Mouse (Mus musculus) gastrocnemius, postnatal 4 days (tissue): ENCODE results near the gene Ate1. TPM values are rescaled to one million over a fixed set of nuclear protein-coding genes. Genes with fewer than 3 reads are reported as not detected.
"Not testable (repeated sequence)": the region's sequence is repeated elsewhere in the genome, so short reads cannot be mapped to it uniquely, and the experiment has no call there.

Source experiments
- DNase-seq, 2 experiments: peaks; one replicate each; pipeline ENCODE4 v3.0.0; 2021 to 2022; ENCODE audit warnings: low spot score in 2 of 2, mixed read lengths in 2 of 2
- total RNA-seq, 2 experiments: library from RNA; stranded (reverse); gene quantifications; 2 replicates each; pipeline ENCODE4 v1.2.3; 2021

Ate1 gene
- total RNA-seq, 2 experiments from 2014 or later = 32.0 to 35.1 TPM

DNA sequence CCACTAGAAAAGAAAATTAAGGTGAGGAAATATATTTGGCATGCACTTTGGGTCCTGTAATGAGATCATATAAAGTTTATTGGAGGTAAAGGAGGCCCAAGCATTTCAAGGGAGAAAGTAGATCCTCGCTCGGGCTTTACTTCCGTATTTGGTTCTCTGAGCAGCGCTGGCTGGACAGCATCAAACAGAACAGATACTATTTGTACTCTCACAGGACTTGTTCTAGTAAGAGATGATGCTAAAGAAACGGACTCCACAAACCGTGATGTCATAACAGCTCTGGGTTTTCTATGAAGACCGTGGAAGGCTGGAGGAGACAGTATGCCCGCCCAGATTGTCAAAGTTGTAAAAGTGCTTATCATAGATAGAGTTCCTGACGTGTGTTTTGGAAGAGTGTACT, 7.1 kb upstream of the Ate1 start:
- no peak for DNase-seq

DNA sequence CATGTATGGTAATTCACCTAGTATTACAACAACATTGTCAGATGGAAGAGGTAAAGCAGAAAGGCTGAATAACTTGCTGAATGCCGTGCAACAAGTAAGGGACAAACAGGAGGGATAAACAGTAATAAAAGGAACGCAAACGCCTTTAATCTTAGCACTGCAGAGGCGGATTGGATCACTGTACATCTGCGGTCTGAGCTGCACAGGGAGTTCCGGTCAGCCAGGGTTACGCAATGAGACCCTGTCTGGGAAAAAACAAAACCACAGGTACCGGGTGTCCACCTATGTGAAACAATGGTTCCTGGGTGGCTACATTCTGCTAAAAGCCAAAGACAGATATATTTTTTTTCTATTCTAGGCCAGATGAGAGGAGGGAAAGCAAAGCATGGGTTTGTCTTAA, 3.3 kb upstream of the Ate1 start:
- no peak for DNase-seq

DNA sequence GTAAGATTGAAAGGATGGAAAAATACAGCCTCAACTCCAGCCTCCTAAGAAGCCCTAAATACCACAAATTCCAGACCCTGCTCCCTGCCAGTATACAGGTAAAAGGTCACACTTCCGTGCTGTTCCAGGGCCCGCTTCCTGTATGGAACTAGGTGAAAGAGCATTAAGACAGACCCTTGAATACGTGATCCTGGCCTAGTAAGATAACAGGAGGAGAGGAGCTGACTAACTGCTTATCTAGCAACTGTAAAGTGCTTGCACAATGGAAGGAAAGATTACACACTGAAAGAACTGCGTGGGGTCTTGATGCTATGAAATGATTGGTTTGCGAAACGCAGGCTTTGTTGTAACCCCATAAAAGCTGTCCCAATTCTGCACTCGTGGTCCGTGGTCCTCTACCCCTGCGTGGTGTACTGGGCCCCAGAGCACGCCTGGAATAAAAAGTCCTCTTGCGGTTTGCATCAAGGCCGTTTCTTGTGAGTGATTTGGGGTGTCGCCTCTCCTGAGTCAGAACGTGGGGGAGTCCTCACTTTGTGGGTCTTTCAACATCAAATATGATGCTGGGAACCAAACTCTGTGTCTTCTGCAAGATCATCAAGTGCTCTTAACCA, 748 bp upstream of the Ate1 start:
- no peak for DNase-seq

DNA sequence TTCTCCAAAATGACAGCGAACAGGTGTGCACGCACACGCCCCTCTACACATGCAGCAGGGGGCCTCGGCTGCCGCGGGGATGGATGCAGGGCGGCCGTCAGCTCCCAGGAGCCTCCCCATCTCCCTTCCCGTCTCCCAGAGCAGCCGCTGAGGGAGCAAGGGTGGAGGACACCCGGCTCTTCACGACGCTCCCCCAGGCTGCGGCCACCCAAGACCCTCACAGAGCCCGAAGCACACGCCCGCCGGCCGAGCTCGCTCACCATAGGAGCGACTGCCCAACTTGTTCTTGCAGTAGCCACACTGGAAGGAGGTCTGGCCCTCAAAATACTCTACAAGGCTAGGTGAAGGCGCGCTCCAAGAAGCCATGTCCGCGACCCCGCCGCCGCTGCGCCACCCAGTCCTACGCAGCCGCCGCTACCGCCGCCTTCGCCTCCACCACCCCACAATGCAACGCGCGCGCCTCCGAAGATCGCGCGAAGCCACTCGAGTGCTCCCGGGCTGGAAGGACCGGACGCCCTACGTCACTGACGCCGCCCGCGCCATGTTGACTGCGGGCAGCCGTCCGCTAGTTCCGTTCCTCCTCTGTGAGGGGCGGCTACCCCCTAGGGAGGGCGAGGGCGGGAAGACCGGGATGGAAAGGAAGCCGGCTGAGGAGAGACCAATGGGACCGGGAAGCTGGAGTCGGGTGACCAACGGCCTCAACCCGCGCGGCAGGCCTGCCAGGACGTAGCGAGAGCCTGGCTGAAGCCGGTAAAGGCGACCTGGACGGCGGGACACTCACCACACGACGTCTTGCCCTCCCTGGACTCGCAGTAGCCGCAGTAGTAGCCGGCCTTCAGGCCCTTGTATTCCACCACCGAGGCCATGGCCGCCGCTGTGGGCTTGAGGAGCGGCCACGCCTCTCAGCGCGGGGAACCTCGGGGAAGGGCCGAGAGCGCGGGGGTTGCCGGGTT, 797 bp downstream of the Ate1 start:
- peak; percentile 99 to 100 for DNase-seq

DNA sequence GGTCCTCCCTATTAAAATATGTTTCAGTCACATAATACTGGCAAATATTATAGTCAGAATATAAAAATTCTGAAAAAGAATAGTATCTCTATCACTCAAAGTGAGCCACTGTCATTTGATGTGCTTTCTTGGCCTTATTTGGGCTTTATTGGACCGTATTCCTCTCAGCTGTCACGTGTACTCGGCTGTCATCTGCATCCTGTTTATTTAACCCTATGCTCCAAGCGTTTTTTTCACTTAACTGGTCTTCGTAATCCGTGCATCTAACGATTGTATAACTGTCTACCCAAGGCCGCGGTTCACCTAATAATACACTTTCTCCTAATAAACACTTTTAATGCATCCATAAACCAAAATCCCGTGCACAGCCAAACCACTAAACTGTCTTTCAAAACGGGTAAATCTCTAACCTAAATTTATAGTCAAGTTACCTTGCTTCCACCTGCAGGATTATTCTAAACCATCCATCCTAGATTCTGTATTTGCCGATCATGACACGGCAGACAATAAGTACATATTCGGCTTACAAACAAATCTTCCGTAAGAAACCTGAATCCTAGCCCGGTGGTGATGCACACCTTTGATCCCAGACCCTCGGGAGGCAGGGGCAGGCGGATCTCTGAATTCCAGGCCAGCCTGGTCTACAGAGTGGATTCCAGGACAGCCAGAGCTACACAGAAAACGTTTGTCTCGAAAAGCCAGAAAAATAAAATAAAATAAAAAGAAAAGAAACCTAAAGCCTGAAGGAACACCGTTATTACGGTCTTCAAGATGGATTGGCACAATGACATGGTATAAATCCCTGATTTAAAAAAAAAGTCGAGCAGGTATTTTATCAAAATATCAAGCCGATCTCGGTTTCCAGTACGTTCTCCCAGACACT, 1.7 kb downstream of the Ate1 start:
- DNase-seq = no peak

DNA sequence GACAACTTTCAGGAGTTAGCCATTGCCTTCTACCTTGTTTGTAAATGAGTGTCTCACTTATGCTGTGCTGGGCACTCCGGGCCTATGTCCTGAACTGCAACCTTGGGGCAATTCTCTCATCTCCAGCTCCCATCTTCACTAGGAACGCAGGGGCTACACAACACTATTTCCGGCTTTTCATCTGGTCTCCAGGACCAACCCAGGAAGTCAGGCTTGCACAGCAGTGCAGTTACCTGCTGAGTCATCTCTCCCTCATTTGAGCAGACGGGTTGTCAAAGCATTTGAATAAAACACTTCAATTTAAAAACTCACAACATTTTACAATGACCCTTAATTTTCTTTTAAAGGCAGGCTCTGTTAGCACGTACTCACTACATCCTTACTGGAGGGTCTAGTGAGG, 9.9 kb downstream of the Ate1 start:
- DNase-seq = no peak

DNA sequence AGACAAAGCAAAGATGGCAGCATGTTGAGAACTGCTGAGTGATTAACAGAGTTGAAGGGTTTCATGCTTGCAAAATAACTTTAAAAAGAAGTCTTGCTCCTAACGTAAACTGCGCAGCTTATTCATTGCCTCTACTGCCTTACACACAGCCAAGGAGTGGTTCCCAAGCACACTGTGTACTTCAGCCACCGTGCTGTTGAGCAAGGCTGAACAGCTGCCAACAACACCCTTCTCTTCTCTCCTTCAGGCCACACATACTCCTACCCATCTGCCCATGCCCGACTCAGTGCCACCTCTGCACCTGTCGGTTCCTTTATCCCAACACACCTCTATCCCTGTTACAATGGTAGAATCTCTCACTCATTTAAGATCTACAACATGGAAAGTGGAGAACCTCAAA, 17.2 kb downstream of the Ate1 start:
- DNase-seq = no peak

DNA sequence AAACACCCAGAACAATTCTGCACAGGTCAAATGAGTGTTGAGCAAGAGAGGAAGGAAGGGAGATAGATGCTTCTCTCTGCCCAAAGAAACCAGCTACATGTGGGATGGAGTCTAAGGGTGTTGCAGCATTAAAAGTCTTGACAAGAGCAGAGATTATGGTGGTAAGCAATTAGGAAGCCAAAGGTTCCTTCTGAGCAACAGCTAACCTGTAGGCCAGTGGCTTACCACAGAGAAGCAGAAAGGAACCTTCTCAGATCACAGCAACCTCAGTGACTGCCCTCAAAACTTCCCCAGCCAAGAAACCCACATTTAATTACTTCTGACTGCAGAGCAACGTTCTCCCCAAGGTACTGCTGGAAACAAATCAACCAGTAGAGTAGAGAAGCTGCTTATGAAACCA, 18.7 kb downstream of the Ate1 start:
- no peak for DNase-seq

DNA sequence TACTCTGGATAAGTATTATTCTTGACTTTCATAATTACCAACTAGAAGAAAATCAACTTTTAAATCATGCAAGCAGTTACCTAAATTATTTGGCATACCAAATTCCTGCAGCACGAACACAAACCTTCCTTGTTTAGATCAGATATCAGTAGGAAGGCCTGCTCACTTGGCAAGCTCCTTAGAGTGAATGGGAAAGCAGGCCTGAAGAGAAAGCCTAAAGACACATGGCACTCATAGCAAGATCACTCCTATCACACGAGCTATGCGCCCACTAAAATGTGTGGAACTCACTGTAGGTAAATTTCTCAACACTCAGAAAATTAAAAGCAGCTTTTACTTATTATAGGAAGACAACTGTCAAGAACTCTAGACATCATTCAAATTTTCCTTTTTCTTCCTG, 26.8 kb downstream of the Ate1 start:
- DNase-seq = no peak

DNA sequence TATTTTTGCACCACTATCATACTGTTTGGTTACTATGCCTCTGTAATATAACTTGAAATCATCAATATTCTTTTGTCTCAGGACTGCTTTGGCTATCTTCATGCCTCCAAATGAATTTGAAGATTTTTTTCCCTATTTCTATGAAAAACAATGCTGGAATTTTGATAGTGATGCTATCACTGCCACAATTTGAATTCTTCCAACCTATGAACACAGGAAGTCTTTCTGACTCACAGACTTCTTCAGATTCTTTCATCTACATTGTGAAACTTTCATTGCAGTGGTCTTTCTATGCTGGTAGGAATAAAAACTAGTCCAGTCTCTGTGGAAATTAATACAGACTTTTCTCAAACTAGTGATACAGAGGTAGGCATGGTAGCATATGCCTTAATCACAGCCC, 28.1 kb downstream of the Ate1 start:
- no peak for DNase-seq

DNA sequence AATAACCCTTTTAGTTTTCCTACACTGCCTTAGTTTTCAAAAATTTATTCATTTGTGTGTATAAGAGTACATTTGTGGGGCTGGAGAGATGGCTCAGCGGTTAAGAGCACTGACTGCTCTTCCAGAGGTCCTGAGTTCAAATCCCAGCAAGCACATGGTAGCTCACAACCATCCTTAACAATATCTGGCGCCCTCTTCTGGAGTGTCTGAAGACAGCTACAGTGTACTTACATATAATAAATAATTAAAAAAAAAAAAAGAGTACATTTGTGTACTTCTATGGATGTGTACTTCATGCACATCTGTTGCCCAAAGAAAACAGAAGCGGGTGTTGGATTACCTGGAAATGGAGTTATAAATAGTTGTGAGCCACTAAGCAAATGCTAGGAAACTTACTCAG, 41.2 kb downstream of the Ate1 start:
- DNase-seq = not testable (repeated sequence)

DNA sequence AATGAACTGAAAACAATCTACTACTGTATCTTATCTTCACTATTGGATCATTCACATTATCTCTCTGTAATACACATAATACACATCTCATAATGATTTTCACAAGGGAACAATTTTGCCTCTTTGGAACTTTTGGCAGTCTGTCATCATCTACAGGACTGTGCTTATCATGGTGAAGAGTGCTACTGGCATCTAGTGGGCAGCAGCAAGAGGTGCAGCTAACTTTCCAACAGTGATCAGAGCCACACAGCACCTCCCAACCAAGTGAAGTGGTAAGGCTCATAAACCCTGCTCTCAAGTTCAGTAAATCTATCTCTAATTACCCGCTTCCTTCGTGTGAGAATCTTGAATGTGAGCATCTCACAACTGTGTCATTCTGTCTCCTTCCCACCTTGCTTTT, 44.2 kb downstream of the Ate1 start:
- peak in 1 of 2 experiments; percentile 16 for DNase-seq

DNA sequence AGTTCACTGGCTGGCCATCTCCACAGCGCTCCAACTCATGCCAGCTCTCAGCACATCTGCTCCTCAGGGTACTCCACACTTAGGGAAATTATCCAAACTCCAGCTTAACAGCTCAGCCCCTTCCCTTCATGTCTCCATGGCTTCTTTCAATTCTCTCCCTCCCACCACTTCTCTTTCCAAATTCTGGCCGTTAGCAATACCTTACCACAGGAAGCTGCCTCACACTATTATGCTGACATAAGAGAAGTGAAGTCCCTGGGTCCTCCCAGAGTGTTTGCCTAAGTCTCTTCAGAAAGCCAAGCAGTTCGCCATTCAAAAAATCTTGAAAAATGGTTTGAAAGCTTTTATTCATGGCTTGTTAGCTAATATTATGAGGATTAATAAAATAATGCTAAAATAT, 46.3 kb downstream of the Ate1 start:
- DNase-seq = no peak

DNA sequence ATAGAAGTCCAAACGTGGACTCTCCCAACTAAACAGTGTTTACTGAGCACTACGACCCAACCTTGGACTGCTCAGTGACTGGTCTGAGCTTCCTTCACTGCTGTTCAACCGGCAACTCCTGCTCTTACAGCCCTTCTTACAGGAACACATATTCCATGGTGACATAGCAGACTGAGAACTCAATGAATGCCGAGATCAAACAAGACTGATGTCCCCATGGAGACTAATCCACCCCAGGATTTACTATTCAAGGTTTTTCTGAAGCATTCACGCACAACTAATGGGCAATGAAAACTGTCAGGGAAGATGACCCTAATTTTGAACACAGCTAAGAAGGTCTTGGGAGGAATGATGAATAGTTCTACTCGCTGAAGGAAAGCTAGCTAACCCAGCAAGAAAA, 47.5 kb downstream of the Ate1 start:
- DNase-seq = no peak

DNA sequence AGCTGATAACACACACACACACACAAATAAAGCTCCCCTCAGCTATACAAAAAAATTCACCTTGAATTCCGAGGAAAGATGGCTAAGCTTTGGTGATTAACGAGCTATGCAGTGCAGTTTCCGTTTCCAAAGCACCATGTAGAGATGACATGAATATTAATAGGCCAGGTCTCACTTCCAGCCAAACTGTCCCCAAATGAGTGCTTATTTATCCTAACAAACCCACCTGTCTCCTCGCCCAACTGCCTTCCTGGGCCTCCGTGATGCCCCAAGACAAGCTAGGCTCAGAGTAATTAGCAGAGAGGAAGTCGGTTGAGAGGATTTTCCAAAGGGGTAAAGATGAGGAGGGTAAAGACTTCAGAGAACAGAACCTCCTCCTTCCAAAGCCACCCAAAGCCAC, 49.1 kb downstream of the Ate1 start:
- DNase-seq = no peak

DNA sequence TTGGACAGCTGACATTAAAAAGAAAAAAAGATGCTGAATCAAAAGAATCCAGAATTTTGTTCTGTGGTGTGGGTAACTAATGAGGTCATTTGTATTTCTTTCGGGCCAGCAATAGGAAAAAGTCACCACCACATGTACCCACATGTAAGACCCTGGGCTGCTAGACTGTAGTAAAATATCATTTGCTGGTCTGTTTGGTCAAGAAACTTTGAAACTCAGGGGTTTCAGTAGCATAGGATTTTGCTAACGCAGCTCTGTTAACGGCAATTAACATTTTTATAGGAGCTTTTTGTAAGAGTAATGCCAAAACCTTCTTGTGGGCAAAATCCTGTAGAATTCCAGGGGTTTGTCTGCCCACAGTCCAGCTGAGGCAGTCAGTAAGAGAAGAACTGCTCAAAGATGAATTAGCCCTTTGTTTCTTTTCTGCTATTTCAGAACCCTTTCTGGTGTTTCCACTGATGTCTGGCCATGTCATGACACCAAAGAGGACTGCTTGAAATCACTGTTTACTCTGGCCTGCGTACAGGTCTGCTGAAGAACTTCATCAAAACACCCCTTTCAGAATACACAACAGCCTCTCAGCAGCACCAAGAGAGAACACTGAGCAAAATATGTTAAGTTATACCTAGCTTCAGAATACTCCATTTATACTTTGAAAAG, 64.5 kb downstream of the Ate1 start:
- no peak for DNase-seq

DNA sequence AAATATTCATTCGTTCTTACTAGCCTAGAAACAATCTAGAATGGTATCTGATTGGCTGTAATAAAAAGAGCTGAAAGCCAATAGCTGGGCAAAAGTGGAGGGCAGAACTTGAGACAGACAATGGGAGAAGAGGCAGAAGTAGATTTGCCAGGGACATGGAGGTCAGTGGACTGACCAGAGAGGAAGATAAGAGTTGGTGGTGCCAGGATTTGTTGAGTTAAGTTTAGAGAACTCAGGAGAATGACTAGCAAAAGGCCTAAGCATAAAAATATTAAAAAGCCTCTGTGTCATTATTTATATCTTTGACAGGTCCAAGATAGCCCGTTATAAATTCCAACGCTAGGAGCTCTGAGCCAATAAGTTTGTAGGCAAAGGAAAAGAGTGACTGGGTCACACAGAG, 65.9 kb downstream of the Ate1 start:
- DNase-seq = no peak

DNA sequence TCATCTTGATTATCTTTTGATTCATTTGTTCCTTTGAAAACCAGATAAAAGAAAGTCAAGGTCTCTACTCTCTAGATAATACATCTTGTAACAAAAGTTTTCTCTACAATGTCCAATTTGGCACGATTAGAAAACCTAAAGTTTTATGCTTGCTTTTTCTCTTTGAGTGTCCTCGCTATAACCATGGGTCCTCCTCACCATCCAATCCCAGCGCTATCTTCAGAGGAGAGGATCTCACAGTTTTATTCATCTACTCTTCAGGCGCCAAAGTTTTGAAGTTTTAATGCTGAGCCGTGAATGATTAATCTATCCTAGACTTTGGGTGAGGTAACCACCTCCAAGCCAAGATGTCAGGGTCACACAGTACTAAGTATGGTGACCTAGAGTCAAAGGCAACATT, 84.4 kb downstream of the Ate1 start:
- DNase-seq = no peak

DNA sequence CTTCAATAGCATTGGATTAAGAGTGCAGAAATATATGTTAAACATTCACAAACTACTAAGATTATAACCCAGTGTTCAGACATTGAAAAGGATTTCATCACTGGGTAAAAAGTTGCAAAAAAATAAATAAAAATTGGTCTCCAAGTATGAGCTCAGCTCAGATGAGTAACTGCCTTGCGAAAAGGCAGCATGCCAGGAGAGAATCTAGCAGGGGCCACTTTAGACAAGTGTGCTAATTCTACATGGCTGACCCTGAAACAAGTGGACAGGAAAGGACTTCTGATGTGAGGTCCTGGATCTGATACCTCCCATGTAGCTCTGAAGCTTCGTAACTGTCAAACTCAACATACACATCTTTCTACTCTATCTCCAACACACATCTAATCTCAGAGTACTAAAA, 88.0 kb downstream of the Ate1 start:
- no peak for DNase-seq

DNA sequence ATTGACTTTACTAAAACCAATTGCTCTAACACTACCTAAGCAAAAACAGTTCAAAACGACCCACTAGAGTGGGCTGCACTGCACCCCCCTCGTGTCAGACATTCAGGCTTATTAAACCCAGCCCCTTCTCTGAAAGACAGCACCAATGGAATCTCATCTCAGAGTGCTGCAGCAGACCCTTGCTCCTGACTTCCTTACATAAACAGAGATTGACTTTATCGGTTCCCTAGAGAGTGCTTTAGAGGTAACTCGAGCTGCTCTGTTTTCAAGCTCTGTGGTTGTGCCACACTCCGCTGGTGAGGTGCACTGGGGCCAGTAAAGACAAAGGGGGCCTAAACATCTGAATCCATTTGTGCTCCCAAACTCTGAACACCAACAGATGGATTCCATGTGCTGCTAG, 93.6 kb downstream of the Ate1 start:
- DNase-seq = no peak

DNA sequence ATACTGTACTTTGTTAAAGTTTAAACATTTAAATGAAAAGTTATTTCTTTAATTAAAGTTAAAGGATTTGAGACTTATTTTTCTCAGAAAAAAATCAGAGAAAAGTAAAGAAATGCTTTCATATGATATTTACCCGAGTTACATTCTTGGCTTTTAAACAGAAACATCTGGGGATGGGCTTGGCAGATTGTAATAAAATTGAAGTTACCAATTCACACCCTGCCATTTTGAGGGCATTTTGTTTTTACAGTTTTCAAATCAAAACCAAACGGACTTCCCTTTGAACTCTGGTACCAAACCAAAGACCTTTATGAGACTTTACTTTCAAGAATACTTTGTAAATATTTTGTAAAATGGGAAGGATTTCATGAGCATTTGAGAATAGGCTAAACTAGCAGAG, 94.2 kb downstream of the Ate1 start:
- DNase-seq = no peak
